Mouse (Mus musculus): ENCODE data around the gene Map4.

Map4 gene

GRCm38 (mm10) chr9:109997441-109997840 lies 66.2 kb downstream of the Map4 start:
- in situ Hi-C loops (cut with MboI), result no loop called here

DNA sequence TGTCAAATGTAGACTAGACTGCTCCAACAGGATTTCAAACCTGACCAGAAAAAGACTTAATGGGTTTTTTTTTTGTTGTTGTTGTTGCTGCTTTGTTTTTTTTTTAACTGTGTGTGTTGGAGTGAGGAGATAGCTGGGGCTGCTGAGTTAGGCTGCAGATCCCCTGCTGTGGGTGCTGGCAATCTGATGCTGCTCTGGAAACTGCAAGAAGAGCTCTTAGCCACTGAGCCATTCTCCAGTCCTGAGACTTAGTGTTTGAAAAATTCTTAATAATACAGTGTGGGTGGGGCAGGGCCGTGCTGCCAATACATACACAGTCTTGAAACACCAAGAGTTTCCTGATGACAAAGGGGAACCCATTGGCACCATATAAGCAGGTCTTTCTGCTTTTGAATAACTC lies 70.7 kb downstream of the Map4 start:
- in situ Hi-C loops (cut with MboI), result no loop called here

DNA sequence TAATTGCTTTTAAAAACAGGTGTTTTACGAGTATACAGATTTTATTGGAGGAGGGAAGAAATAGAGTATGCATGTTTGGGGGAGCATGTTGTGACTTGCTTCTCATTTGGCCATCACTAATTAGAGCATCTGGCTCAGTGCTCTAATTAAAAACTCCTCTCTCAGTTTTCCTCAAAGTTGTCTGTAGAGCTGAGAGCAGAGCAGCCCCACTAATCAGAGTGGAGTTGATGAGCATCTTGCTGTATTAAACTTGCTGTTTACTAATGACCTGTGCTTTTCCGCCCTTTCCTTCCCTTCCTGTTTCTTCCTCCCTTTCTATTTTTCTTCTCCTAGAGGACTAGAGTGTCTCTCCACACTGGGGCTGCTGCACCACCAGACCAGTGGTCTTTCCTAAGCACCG lies 71.2 kb downstream of the Map4 start:
- in situ Hi-C loops (cut with MboI), result no loop called here

GRCm38 (mm10) chr9:110019224-110019623 lies 88.0 kb downstream of the Map4 start:
- in situ Hi-C loops (cut with MboI), result no loop called here

- in situ Hi-C loops (cut with MboI), result no loop called here
Observed at GRCm38 (mm10) chr9:110020405-110020804, 89.1 kb downstream of the Map4 start.

DNA sequence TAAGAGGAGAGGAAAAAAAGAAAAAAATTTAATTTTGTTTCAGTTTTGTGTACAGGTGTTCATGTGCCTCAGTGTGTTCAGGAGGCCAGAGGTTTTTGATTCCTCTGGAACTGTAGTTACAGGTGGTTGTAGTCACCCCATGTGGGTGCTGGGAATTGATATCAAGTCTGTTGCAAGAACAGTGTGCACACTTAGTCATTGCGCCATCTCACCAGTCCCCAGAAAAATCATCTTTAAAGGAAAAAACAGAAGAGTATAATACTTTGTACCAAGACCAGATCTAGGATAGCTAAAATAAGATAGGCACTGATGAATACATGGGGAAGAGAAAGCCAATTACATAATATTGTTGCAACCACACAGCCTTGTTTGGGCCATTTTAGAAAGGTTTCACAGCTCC lies 90.2 kb downstream of the Map4 start:
- in situ Hi-C loops (cut with MboI), result no loop called here

GRCm38 (mm10) chr9:110022151-110022550 lies 90.9 kb downstream of the Map4 start:
- in situ Hi-C loops (cut with MboI), result no loop called here

- in situ Hi-C loops (cut with MboI), result no loop called here
Observed at GRCm38 (mm10) chr9:110035091-110035490, 103.8 kb downstream of the Map4 start.

DNA sequence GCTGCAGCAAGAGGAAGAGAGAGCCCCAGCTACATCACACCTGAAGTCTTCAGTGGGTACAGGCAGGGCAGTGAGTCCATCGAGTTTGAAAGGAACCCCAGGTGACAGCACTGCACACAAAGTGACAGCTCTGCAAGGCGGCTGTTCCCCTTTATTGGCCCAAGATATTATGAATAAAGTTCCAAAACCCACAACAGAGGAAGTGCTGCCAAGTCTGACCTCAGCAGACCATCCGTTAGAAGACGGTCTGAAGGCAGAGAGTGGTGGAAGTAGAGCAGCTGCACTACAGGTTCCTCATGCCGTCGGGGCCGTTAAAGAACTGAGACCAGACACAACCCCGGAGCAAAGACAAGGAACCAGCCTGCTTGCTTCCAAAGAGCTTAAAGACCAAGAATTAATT lies 106.6 kb downstream of the Map4 start:
- in situ Hi-C loops (cut with MboI), result no loop called here

DNA sequence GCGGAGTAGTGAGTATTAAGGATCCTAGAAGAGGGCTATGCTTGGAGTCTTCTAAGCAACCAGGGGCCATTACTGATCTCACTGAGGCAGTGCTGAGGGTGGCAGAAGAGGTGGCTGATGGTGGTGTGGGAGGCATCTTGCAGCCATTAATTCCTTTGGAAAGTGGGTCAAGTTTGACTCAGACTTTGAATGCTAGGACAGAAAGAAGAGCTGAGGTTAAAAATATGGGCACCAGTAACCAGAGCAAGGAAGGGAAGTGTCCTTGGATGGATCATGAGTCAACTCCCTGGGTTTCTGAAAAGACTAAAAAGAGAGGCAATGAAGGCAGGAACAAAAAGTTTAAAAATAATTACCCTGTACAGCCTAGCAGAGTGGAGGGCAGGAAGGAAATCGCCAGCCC lies 107.2 kb downstream of the Map4 start:
- in situ Hi-C loops (cut with MboI), result no loop called here

- in situ Hi-C loops (cut with MboI), result no loop called here
Observed at GRCm38 (mm10) chr9:110044373-110044772, 113.1 kb downstream of the Map4 start.

DNA sequence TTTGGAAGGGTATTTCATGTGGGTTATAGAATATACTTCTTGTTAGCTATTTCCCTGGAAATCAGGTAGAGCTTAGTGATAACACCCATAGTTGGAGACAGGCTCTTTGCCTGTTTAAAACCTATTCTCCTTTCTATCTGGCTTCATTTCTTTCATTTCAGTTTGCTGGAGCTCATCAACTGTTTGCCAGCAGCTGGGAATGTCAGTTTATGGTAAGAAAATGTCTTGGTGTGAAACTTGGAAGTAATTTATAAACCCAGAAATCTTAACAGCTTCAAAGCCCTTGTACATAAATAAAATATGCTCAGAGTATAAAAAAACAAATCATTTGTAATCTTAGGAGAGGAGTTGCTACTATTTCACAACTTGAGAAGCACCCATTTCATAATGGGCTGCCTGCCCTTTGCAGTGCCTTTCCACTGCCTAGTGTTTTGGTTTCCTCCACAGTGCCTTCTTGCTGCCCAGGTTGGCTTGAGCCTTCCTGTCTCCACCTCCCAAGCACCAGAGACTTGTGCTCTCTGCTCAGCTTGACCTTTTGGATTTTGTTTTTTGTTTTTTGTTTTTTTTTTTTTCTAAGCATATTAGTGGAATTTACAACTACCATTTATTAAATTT lies 114.6 kb downstream of the Map4 start:
- in situ Hi-C loops (cut with MboI), result no loop called here

GRCm38 (mm10) chr9:110047260-110047659 lies 116.0 kb downstream of the Map4 start:
- in situ Hi-C loops (cut with MboI), result no loop called here

DNA sequence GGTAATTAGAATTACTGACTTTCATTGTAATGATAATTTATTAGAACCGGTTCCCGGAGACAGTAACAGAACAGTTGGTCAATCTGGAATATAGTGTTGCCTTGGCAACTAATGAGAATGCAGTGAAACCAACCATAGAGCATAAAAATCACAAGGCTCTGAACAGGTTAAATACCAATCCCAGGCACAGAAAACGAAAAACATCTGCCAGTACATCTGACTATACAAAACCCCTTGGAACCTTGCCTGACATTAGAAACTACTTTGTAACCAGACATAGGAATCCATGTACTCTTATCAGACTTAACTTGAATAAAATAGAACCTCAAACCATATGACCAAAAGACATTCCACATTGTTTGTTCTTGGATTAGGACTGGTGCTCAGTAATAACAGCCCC lies 116.6 kb downstream of the Map4 start:
- in situ Hi-C loops (cut with MboI), result no loop called here

GRCm38 (mm10) chr9:110051184-110051583 lies 119.9 kb downstream of the Map4 start:
- in situ Hi-C loops (cut with MboI), result no loop called here

DNA sequence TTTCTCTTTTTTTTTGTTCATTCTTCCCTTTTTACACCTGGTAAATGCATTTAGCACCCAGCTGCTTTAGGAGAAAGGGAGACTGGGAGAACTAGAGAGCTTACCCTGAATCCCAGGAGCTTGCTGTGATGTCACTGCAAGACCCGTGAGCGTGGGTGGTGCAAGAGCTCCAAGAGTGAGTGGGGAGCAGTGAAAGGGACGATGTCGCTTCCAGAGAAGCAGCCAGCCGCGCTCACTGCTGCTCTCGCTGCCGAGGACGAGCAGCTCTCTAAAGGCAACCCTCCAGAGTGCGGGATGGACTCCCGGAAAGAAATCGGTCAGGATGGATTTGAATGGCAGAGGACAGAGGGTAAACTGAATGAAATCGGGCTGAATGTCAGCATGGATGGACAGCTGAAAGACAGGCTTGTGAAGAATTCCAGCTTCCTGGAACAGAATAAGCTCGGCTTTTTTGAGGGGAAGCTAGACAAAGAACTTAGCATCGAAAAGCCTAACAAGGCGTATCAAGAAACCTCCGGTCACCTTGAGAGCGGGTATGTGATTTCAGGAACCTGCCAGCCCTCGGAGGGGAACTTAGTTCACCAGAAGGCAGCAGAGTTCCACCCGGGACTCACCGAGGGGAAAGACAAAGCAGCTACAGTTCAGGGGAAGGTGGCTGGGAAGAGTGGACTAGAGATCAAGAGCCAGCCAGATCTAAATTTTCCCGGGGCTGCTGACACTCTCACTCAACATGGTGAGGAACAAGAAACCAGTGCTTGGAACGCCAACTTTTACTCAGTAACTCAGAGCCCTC lies 120.8 kb downstream of the Map4 start:
- in situ Hi-C loops (cut with MboI), result no loop called here

- in situ Hi-C loops (cut with MboI), result no loop called here
Observed at GRCm38 (mm10) chr9:110052951-110053304, 121.7 kb downstream of the Map4 start.

GRCm38 (mm10) chr9:110053305-110054079 lies 122.2 kb downstream of the Map4 start:
- in situ Hi-C loops (cut with MboI), result no loop called here

DNA sequence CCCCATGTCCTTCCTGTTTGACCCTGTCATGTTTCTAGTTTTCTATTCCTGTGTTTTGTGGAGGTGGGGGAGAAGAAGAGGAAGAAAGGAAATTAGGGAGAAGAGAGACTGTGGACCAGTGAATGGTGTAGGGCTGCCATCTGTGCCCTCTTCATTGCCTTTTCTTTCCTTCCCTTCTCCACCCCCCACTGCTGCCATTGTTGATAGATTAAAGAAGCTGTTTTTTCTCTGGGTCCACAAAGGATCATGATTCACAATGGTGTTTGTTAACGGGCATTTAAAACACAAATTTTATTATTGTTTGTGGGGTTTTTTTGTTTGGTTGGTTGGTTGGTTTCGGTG lies 122.8 kb downstream of the Map4 start:
- in situ Hi-C loops (cut with MboI), result no loop called here

DNA sequence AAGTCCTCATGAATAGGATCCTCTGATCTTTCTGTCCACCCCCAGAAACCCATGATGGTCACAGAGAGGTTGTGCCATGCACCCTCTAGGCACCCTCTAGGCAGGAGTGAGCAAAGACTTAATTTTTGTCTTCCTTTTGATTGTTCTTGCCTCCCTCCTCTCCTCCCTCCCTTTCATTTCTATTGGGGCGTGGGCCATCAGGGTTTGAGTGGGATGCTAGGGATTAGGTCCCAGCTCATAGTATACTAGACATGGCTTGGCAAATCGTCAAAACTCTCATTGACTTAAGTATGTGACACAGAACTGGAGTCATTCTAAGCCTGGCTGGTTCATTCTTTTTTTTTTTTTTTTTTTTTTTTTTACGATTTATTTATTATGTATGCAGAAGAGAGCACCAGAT lies 123.5 kb downstream of the Map4 start:
- in situ Hi-C loops (cut with MboI), result no loop called here

GRCm38 (mm10) chr9:110057200-110057599 lies 125.9 kb downstream of the Map4 start:
- in situ Hi-C loops (cut with MboI), result no loop called here

DNA sequence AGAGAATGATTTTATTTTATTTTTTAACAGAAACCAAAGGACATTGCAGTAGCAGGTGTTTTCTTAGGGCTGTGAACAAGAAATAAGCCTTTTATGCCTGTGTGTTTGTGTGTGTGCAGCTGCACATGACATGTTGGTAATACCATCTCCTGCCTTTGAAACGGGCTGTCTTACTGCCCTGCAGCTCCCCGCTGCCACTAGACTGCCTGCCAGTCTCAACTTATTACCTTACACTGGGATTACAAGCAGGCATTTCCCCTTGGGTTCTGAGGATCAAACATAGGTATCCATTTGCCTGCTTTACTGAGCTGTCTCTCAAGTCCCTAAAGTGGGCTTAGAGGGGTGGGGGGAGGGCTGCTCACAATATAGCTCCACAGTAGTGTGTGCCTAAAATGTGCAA lies 129.5 kb downstream of the Map4 start:
- in situ Hi-C loops (cut with MboI), result no loop called here

GRCm38 (mm10) chr9:110062405-110062804 lies 131.1 kb downstream of the Map4 start:
- in situ Hi-C loops (cut with MboI), result no loop called here
